Mouse (Mus musculus) heart, embryonic 16.5 days (tissue): ENCODE results near the gene Llcfc1. TPM values are rescaled to one million over a fixed set of nuclear protein-coding genes. Genes with fewer than 3 reads are reported as not detected.

Experiments
- ATAC-seq: fragments of 200-750 bp; cut with Nextera tagmentation; replicated peaks from 2 replicates; pipeline ENCODE4 v1.8.0; 2017; ENCODE audit warnings: moderate number of reproducible peaks; ENCODE audit not compliant: insufficient read depth, low FRiP score; ENCODE audit errors: extremely low read depth
- H3K27ac ChIP-seq: fragments of 300-500 bp; sonication (generic); 2 replicates; pipeline ENCODE4 v1.5.1; 2014; ENCODE audit warnings: mild to moderate bottlenecking, low read length, control low read depth, moderate library complexity
- H3K27me3 ChIP-seq: fragments of 300-500 bp; sonication (generic); 2 replicates; pipeline ENCODE4 v1.6.1; 2014; ENCODE audit warnings: low read length, mixed read lengths; ENCODE audit not compliant: control insufficient read depth, insufficient read depth
- H3K36me3 ChIP-seq: fragments of 300-500 bp; sonication (generic); 2 replicates; pipeline ENCODE4 v1.6.1; 2014; ENCODE audit not compliant: control insufficient read depth, insufficient read depth
- H3K4me1 ChIP-seq: fragments of 300-500 bp; sonication (generic); 2 replicates; pipeline ENCODE4 v1.6.1; 2014; ENCODE audit warnings: low read length, mixed read lengths; ENCODE audit not compliant: control insufficient read depth, insufficient read depth
- H3K4me2 ChIP-seq: fragments of 300-500 bp; sonication (generic); 2 replicates; pipeline ENCODE4 v1.6.1; 2014; ENCODE audit warnings: low read depth, mild to moderate bottlenecking, control low read depth, low read length
- H3K4me3 ChIP-seq: fragments of 300-500 bp; sonication (generic); 2 replicates; pipeline ENCODE4 v1.5.1; 2014; ENCODE audit warnings: mild to moderate bottlenecking, control low read depth, low read length
- H3K9ac ChIP-seq: fragments of 300-500 bp; sonication (generic); 2 replicates; pipeline ENCODE4 v1.6.1; 2014; ENCODE audit warnings: low read length, control low read depth
- H3K9me3 ChIP-seq: fragments of 300-500 bp; sonication (generic); replicated peaks from 2 replicates; pipeline ENCODE4 v1.6.1; 2016; ENCODE audit warnings: low read length; ENCODE audit not compliant: control insufficient read depth
- WGBS: fragments of 180-500 bp; shearing (Covaris S2); extraction: QIAGEN DNeasy Blood & Tissue Kit; methylation state at CpG from one replicate; pipeline ENCODE4 v1.1.7; 2014; 5-methylcytosine and 5-hydroxymethylcytosine counted together
- polyA plus RNA-seq: library from polyadenylated mRNA; unstranded; fragments of >200 nt; fragmentation: Nextera tagmentation; extraction: Ambion mirVana; gene quantifications from 2 replicates; pipeline ENCODE4 v1.2.1, GENCODE M21; 2015

The Llcfc1 gene
- polyA plus RNA-seq, 1 experiment from 2014 or later = not detected

DNA sequence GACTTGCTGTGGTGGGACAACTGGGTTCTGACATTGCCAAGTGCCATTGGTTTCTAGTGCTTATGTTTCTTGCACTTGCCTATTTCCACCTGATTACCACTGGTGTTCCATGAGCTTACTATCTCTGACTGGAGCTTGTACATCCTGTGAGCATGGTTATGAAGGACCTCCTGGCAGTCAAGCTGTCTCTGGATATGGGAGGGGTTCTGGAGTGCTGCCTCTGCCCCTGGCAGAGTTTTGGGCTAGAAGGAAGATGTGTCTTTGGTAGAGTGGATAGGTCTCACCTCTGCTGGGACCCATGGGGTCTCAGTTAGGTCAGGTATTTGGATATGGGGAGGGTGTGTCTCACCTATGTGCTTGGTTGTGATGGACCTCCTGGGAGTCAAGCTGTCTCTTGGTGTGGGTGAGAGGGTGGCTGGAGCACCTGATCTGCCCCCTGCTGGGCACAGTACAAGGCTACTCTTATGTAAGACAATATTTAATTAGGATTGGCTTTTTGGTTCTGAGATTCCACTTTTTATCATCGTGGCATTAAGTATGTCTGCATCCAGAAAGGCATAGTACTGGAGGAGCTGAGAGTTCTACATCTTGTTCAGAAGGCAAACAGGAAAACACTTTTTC, 43.9 kb downstream of the Llcfc1 start:
- Histone ChIP-seq H3K9me3 (no peaks in the 10 kb centered on the region), H3K9ac (no peak overlapping the region), H3K4me2 (no peak overlapping the region), H3K27ac (no peak overlapping the region), H3K4me1 (no peaks in the 10 kb centered on the region), H3K4me3 (no peak overlapping the region), H3K36me3 (no peaks in the 10 kb centered on the region), H3K27me3 (no peaks in the 10 kb centered on the region)
- ATAC-seq = no peak
- WGBS = 71% methylated on average over 1 of the region's 1 CpGs

DNA sequence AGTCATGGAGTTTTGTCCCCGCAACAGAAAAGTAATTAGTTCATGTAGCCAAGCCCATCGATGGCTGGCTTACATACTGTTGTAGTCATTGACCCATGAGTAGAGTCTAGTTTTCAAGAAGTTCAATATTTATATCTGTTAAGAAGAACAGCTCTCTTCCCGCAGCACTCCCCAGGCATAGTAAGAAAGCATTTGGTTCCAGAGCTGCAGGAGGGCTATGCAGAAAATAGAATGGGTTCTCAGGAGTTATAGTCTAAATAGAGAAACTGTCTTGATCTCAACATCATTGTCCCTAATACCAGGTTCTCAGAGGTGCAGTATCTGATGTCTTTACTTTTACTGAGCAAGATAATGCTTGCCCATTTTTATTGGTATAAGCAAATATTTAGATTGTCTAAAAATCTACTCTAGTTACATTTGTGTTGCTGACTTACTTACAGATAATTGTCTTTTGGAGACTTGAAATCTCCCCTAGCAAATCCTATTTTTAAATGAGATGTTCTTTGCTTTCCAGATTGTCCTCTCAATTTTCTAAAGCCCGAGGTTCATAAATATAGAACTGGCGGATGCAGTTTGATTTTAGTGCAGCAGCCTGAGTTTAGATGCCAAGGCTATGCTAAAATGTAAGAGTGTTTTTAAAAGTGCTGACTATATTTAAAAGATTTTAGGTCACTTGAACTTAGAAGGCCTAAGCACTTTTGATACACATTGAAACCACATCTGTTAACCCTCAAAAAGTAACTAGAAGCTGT, 50.7 kb downstream of the Llcfc1 start:
- H3K4me3 ChIP-seq = no peak overlapping the region
- 84% methylated on average over 5 of the region's 5 CpGs for WGBS
- no peaks in the 10 kb centered on the region for H3K36me3 ChIP-seq
- ATAC-seq = no peak
- H3K9ac ChIP-seq = no peak overlapping the region
- no peaks in the 10 kb centered on the region for H3K4me1 ChIP-seq
- no peak overlapping the region for H3K27ac ChIP-seq
- no peaks in the 10 kb centered on the region for H3K27me3 ChIP-seq
- H3K4me2 ChIP-seq = no peak overlapping the region
- no peaks in the 10 kb centered on the region for H3K9me3 ChIP-seq

Other genes starting within 250 kb of the Llcfc1 start
- gene Gm10334, start 238.3 kb upstream of the Llcfc1 start, polyA plus RNA-seq = 0.18 TPM in 1 of 2 replicates, not detected in the other
- gene Prss1, start 225.5 kb upstream of the Llcfc1 start, polyA plus RNA-seq = 0.28 TPM in 1 of 2 replicates, not detected in the other
- gene Prss2, start 162.6 kb upstream of the Llcfc1 start, polyA plus RNA-seq = 0.30 TPM in 1 of 2 replicates, not detected in the other
- gene Ephb6, start 78.9 kb upstream of the Llcfc1 start, polyA plus RNA-seq = 5.4 and 6.5 TPM in 2 replicates
- gene Trpv6, start 48.0 kb upstream of the Llcfc1 start, polyA plus RNA-seq = 0.09 and 0.31 TPM in 2 replicates
- not detected in 2 replicates for gene Trpv5, start 3.7 kb upstream of the Llcfc1 start, polyA plus RNA-seq
- 1.8 and 2.6 TPM in 2 replicates for gene Kel, start 19.9 kb downstream of the Llcfc1 start, polyA plus RNA-seq
- gene Olfr459, start 90.7 kb downstream of the Llcfc1 start, polyA plus RNA-seq = not detected in 2 replicates
- gene Pip, start 163.1 kb downstream of the Llcfc1 start, polyA plus RNA-seq = not detected in 2 replicates
- not detected in 2 replicates for gene Sval2, start 168.6 kb downstream of the Llcfc1 start, polyA plus RNA-seq